Mouse (Mus musculus): ENCODE data around the gene Klhdc3.
A peak's percentile ranks its signal among the peaks of the same experiment; 100 is the strongest.

Klhdc3 gene

GRCm38 (mm10) chr17:46680760-46681373, at the start of gene Klhdc3:
Klhdc3 (minus strand) TSS chr17:46680914.
- peak; percentile 96 for DNase-seq (ENCODE audit: low spot score)

GRCm38 (mm10) chr17:46728904-46729318, 48.2 kb upstream of the Klhdc3 start, which contains the start of gene Gnmt:
Gnmt (minus strand) TSS chr17:46729168.
- DNase-seq (ENCODE audit: low spot score) = no peak

GRCm38 (mm10) chr17:46728496-46728895, 47.8 kb upstream of the Klhdc3 start:
- DNase-seq (ENCODE audit: low spot score) = no peak

GRCm38 (mm10) chr17:46728021-46728420, 47.3 kb upstream of the Klhdc3 start:
- no peak for DNase-seq (ENCODE audit: low spot score)

- DNase-seq (ENCODE audit: low spot score) = no peak
Observed at GRCm38 (mm10) chr17:46727271-46727670, 46.6 kb upstream of the Klhdc3 start.

GRCm38 (mm10) chr17:46725731-46726645, 45.3 kb upstream of the Klhdc3 start:
- no peak for DNase-seq (ENCODE audit: low spot score)

GRCm38 (mm10) chr17:46725273-46725672, 44.6 kb upstream of the Klhdc3 start:
- no peak for DNase-seq (ENCODE audit: low spot score)

GRCm38 (mm10) chr17:46724477-46725084, 43.9 kb upstream of the Klhdc3 start:
- no peak for DNase-seq (ENCODE audit: low spot score)

GRCm38 (mm10) chr17:46721077-46721476, 40.4 kb upstream of the Klhdc3 start:
- DNase-seq (ENCODE audit: low spot score) = no peak

GRCm38 (mm10) chr17:46714756-46715481, 34.2 kb upstream of the Klhdc3 start:
- DNase-seq (ENCODE audit: low spot score) = peak; percentile 37

GRCm38 (mm10) chr17:46713849-46714248, 33.1 kb upstream of the Klhdc3 start:
- no peak for DNase-seq (ENCODE audit: low spot score)

GRCm38 (mm10) chr17:46712442-46712841, 31.7 kb upstream of the Klhdc3 start:
- DNase-seq (ENCODE audit: low spot score) = no peak

GRCm38 (mm10) chr17:46711612-46712271, 31.0 kb upstream of the Klhdc3 start:
- peak; percentile 42 for DNase-seq (ENCODE audit: low spot score)

GRCm38 (mm10) chr17:46710959-46711597, 30.4 kb upstream of the Klhdc3 start, which contains the start of gene Pex6:
Pex6 (plus strand) TSS chr17:46711463.
- peak; percentile 78 for DNase-seq (ENCODE audit: low spot score)

- DNase-seq (ENCODE audit: low spot score) = no peak
Observed at GRCm38 (mm10) chr17:46706375-46707089, 25.8 kb upstream of the Klhdc3 start.

GRCm38 (mm10) chr17:46704887-46705835, 24.4 kb upstream of the Klhdc3 start, which contains the start of gene Ppp2r5d:
Ppp2r5d (minus strand) TSS chr17:46705111.
- DNase-seq (ENCODE audit: low spot score) = peak; percentile 96

GRCm38 (mm10) chr17:46703971-46704886, 23.5 kb upstream of the Klhdc3 start:
- DNase-seq (ENCODE audit: low spot score) = no peak

- DNase-seq (ENCODE audit: low spot score) = no peak
Observed at GRCm38 (mm10) chr17:46702506-46702905, 21.8 kb upstream of the Klhdc3 start.
